ENCODE assay signal across 22 mouse cellular contexts in genomic region chr2:163814739-163815465, GRCm38 (mm10). TPM values are rescaled to one million over a fixed set of nuclear protein-coding genes. Genes with fewer than 3 reads are reported as not detected.
"Had no signal": no experiment of that assay in that cellular context is flagged by ENCODE, and none has a peak within 500 bp of the region (broad histone marks: within the 10 kb centered on the region; RNA-seq: fewer than 3 reads in every experiment).

No protein-coding gene starts in this region.

- ATAC-seq: lung, postnatal 0 days; midbrain, embryonic 13.5 days had no signal

- DNase-seq: kidney, postnatal 14 days; lung, adult 2 months; lung, postnatal 36 days; right cerebral cortex, adult 18-20 months; right cerebral cortex, postnatal 25 days; thymus, postnatal 14 days had no signal

RNA-seq across cellular contexts. Expression of gene Ccn5, which starts 5.8 kb away (rescaled TPM):
- total RNA-seq: layer of hippocampus, postnatal 14 days; left cerebral cortex, adult 18-20 months had no signal
- polyA plus RNA-seq: liver, embryonic 11.5 days; small intestine, adult 2 months had no signal

RNA-seq across cellular contexts. Expression of gene Kcnk15, which starts 38.5 kb away (rescaled TPM):
- total RNA-seq: layer of hippocampus, adult 8-10 months; left cerebral cortex, postnatal 10 days; megakaryocyte progenitor cell, adult 5-6 weeks had no signal
- polyA plus RNA-seq: large intestine, adult 2 months; limb, embryonic 10.5 days; limb, embryonic 14.5 days; liver, embryonic 11.5 days; liver, embryonic 15.5 days; lung, adult 2 months; lung, postnatal 0 days; neural tube, embryonic 11.5 days; neural tube, embryonic 15.5 days; small intestine, adult 2 months; stomach, embryonic 16.5 days had no signal
